Mouse (Mus musculus) lung, embryonic 14.5 days (tissue): Measurements from ENCODE around the gene 9330182L06Rik. TPM values are rescaled to one million over a fixed set of nuclear protein-coding genes. Genes with fewer than 3 reads are reported as not detected.

ENCODE experiments used
- ATAC-seq: fragments of 200-750 bp; cut with Nextera tagmentation; 2 replicates; pipeline ENCODE4 v1.8.0; 2017; ENCODE audit warnings: mild to moderate bottlenecking, moderate TSS enrichment, moderate library complexity; ENCODE audit not compliant: insufficient read depth
- DNase-seq: peaks from one replicate; pipeline ENCODE4 v3.0.0-alpha.2; 2015
- H3K27ac ChIP-seq: fragments of 300-500 bp; sonication (generic); 2 replicates; pipeline ENCODE4 v1.5.1; 2014; ENCODE audit warnings: low read depth, mild to moderate bottlenecking, moderate library complexity
- H3K27me3 ChIP-seq: fragments of 300-500 bp; sonication (generic); 2 replicates; pipeline ENCODE4 v1.6.1; 2014; ENCODE audit warnings: low read length, control low read depth; ENCODE audit not compliant: insufficient read depth
- H3K36me3 ChIP-seq: fragments of 300-500 bp; sonication (generic); 2 replicates; pipeline ENCODE4 v1.6.1; 2014; ENCODE audit warnings: control low read depth; ENCODE audit not compliant: insufficient read depth
- H3K4me1 ChIP-seq: fragments of 300-500 bp; sonication (generic); 2 replicates; pipeline ENCODE4 v1.6.1; 2014; ENCODE audit warnings: antibody characterized with exemption, control low read depth; ENCODE audit not compliant: insufficient read depth
- H3K4me2 ChIP-seq: fragments of 300-500 bp; sonication (generic); 2 replicates; pipeline ENCODE4 v1.6.1; 2014; ENCODE audit warnings: mild to moderate bottlenecking
- H3K4me3 ChIP-seq: fragments of 300-500 bp; sonication (generic); 2 replicates; pipeline ENCODE4 v1.5.1; 2014; ENCODE audit warnings: low read depth, low read length
- H3K9ac ChIP-seq: fragments of 300-500 bp; sonication (generic); 2 replicates; pipeline ENCODE4 v1.6.1; 2014
- H3K9me3 ChIP-seq: fragments of 300-500 bp; sonication (generic); 2 replicates; pipeline ENCODE4 v1.6.1; 2016; ENCODE audit warnings: low read depth, low read length, control low read depth
- CTCF ChIP-seq: IDR thresholded peaks from 2 replicates; pipeline ENCODE4 v1.5.1; 2016; ENCODE audit warnings: antibody characterized with exemption, low read depth
- WGBS: fragments of 180-500 bp; shearing (Covaris S2); extraction: QIAGEN DNeasy Blood & Tissue Kit; methylation state at CpG from one replicate; pipeline ENCODE4 v1.1.7; 2014; 5-methylcytosine and 5-hydroxymethylcytosine counted together
- polyA plus RNA-seq: library from polyadenylated mRNA; unstranded; fragments of >200 nt; fragmentation: Nextera tagmentation; extraction: Ambion mirVana; gene quantifications from 2 replicates; pipeline ENCODE4 v1.2.1, GENCODE M21; 2014

9330182L06Rik gene
- 2.0 and 2.3 TPM in 2 replicates for polyA plus RNA-seq

DNA sequence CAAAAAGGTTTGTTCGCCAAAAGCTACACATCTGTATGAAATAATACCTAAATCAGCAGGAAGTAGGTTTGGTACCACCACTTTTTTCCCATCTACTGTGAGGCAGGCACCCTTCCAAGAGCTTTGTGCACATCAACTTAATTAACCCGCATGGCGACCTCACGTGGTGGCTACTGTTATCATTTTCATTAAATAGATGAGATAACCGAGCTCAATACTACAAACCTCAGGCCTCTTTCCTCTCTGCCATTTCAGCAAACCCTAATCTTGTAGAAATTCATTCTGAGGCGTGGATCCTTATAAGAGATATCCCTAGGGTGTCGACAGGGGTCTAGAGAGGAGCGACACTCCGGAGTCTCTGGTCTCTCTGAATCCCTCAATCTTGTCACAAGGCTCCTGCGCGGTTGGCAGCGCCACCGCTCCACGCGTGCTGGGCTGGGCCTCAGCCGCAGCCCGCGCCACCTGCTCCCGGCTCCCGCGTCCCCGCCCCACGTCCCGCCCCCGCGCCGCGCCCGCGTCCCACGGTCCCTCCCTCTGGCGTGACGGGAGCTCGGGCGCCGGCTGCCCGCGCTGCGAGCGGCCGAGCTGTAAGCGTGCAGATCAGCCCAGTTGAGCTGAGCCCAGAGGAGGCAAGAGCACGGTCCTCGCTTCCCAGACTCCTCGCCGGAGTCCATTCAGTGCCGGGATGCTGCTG is at the start of gene 9330182L06Rik:
9330182L06Rik (plus strand) TSS at position 533 of the 694 bp plus-strand sequence.
- under 1% methylated on average over 47 of the region's 47 CpGs for WGBS
- H3K4me2 ChIP-seq: peak within 1 kb of the TSS; percentile 96
- H3K4me1 ChIP-seq: no peaks in the 10 kb centered on the region
- 0 out of 2 replicates have a peak, but pooled peaks cover 6% of the 10 kb centered on the region for H3K27me3 ChIP-seq
- ATAC-seq: peak; percentile 95
- DNase-seq: peak; percentile 66
- H3K36me3 ChIP-seq: no peaks in the 10 kb centered on the region
- no peaks in the 10 kb centered on the region for H3K9me3 ChIP-seq
- H3K27ac ChIP-seq: peak within 1 kb of the TSS; percentile 38; the same call in 1 of the 2 replicates
- peak within 1 kb of the TSS; percentile 53 for H3K9ac ChIP-seq
- peak; percentile 10; the same call in 1 of the 2 replicates for TF ChIP-seq CTCF
- H3K4me3 ChIP-seq: peak within 1 kb of the TSS; percentile 63

DNA sequence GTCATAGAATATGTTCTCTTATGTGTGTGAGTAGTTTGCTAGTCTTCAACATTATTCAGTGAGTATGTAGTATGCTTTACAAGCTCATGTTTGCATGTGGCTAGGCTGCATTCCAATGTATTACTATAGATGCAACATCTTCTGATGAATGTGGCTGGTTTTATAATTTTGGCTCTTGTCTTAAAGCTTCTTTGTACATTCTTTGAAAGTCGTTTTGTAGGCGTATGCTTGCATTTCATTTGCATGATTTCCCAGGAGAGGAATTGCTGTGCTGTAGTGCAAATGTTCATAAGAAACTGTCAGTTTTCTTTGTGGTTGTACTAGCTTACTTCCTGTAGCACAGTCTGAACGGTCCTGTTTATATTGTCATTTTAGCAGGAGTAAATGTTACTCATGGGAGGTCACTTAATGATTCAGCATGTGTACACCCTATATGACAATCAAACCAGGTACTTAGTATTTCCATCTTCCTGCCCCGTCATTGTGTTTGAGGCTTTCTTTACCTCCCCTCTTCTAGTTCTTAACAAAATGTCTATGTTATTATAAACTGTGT is 38.4 kb upstream of the 9330182L06Rik start:
- no peak for DNase-seq
- H3K27ac ChIP-seq: no peak overlapping the region
- H3K27me3 ChIP-seq: no peaks in the 10 kb centered on the region
- H3K4me3 ChIP-seq: no peak overlapping the region
- 72% methylated on average over 4 of the region's 4 CpGs for WGBS
- no peak for ATAC-seq
- H3K4me2 ChIP-seq: no peak overlapping the region
- no peak overlapping the region for H3K9ac ChIP-seq
- H3K4me1 ChIP-seq: no peaks in the 10 kb centered on the region
- no peak for TF ChIP-seq CTCF
- H3K36me3 ChIP-seq: no peaks in the 10 kb centered on the region
- H3K9me3 ChIP-seq: no peaks in the 10 kb centered on the region

GRCm38 (mm10) chr5:9264361-9264760 is 1.6 kb upstream of the 9330182L06Rik start:
- WGBS: 73% methylated on average over 4 of the region's 4 CpGs
- Histone ChIP-seq H3K36me3 (no peaks in the 10 kb centered on the region), H3K4me1 (no peaks in the 10 kb centered on the region), H3K27ac (no peak overlapping the region), H3K9ac (no peak overlapping the region), H3K9me3 (no peaks in the 10 kb centered on the region), H3K4me3 (no peak overlapping the region), H3K27me3 (0 out of 2 replicates have a peak, but pooled peaks cover 6% of the 10 kb centered on the region), H3K4me2 (no peak overlapping the region)
- no peak for TF ChIP-seq CTCF
- no peak for ATAC-seq
- no peak for DNase-seq

DNA sequence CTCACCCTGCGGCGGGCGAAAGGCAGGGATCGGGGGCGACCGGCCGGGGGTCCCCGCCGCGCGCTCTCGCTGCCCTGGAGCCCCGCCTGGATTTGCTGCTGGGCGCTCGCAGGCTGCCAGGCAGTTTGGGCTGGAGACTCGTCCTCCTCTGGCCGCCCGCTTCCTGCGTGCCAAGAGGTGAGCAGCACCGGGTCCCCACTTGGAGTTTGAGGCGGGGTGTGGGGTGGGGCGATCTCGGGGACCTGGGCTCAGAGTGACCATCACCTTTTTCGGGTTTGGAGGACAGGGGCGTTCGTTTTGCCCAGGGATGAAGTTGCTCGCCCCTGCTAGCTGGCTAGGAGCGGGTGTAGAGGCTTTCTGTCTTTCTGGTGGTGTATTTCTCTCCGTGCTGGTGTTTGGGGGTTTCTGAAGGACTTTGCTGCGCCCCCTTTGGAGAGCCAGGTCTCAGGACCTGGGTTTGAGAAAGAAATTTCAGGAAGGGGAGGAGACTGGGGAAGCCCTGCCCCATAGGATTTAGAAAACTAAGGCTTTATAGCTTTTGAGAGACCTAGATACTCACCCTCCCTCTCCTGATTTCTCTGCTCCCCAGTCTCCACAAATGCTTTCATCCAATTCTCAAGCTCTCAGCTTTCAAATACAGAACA is 484 bp downstream of the 9330182L06Rik start:
- peak overlapping the region; percentile 53 for H3K9ac ChIP-seq
- TF ChIP-seq CTCF: no peak
- peak overlapping the region; percentile 38; the same call in 1 of the 2 replicates for H3K27ac ChIP-seq
- peak; percentile 18 for DNase-seq
- under 1% methylated on average over 30 of the region's 30 CpGs for WGBS
- H3K36me3 ChIP-seq: no peaks in the 10 kb centered on the region
- no peaks in the 10 kb centered on the region for H3K4me1 ChIP-seq
- H3K4me2 ChIP-seq: peak overlapping the region; percentile 96
- peak; percentile 80; the same call in 1 of the 2 replicates for ATAC-seq
- 0 out of 2 replicates have a peak, but pooled peaks cover 6% of the 10 kb centered on the region for H3K27me3 ChIP-seq
- no peaks in the 10 kb centered on the region for H3K9me3 ChIP-seq
- H3K4me3 ChIP-seq: peak overlapping the region; percentile 63

DNA sequence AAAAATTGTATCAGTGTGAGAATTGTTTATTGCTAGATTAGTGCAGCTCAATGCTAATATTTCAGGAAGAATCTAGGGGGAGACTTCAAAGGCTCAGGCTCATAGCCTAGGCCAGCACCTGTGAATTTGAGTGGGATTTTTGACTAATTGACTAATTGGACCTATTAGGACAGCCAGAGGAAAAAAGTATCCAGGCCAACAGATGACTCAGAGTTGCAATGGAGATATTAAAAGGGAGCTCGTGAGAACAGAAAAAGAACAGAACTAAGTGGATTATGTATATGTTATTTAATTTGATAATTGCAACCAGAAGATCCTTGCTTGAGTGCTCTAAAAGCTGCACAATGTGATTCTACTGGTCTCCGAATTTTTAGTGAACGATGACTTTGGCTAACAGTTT is 3.7 kb downstream of the 9330182L06Rik start:
- DNase-seq (no peak), ATAC-seq (no peak)
- Histone ChIP-seq H3K9me3 (no peaks in the 10 kb centered on the region), H3K4me2 (no peak overlapping the region), H3K9ac (no peak overlapping the region), H3K4me1 (no peaks in the 10 kb centered on the region), H3K27me3 (0 out of 2 replicates have a peak, but pooled peaks cover 6% of the 10 kb centered on the region), H3K36me3 (no peaks in the 10 kb centered on the region), H3K27ac (no peak overlapping the region), H3K4me3 (no peak overlapping the region)
- WGBS: 88% methylated on average over 3 of the region's 3 CpGs
- no peak for TF ChIP-seq CTCF

- 78% methylated on average over 3 of the region's 3 CpGs for WGBS
- TF ChIP-seq CTCF: no peak
- H3K9me3 ChIP-seq: no peaks in the 10 kb centered on the region
Observed at GRCm38 (mm10) chr5:9272976-9273375, 7.1 kb downstream of the 9330182L06Rik start.

More at GRCm38 (mm10) chr5:9272976-9273375, 7.1 kb downstream of the 9330182L06Rik start:
- no peak overlapping the region for H3K4me3 ChIP-seq
- H3K27me3 ChIP-seq: no peaks in the 10 kb centered on the region
- H3K9ac ChIP-seq: no peak overlapping the region
- H3K36me3 ChIP-seq: no peaks in the 10 kb centered on the region
- H3K4me2 ChIP-seq: no peak overlapping the region
- ATAC-seq (no peak), DNase-seq (no peak)
- H3K4me1 ChIP-seq: no peaks in the 10 kb centered on the region
- no peak overlapping the region for H3K27ac ChIP-seq
